Mouse (Mus musculus): ENCODE results near the gene Polh. TPM values are rescaled to one million over a fixed set of nuclear protein-coding genes. Genes with fewer than 3 reads are reported as not detected.

Polh gene
- polyA plus RNA-seq, 1 experiment from 2014 or later = 15.6 TPM

DNA sequence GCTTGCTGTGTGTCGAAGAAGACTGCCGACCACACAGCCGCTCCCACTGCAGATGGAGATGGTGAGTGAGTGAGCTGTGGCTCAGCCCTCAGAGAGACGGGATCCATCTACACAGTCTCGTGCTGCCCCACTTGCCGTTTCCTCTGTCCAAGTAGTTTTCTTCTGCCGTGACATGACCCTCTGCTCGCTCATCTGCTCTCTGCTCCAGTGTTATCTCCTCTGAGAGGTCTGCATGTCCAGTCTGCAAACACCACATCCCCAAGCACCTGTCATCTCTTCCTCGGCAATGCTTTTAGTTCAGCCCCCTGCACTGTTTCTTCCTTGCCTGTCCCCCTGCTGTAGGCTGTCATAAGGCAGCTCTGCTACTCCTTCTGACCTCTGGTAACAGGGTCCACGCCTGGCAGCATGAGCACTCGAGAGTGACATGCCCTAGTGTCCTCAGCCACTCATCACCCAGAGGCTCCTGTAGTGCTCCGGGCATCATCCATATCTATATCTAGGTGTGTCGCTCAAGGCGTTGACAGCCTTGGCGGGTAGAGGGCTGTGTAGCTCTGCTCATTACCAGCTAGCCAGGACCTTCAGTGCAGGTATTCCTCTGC is 37.2 kb upstream of the Polh start:
- H3K4me3 ChIP-seq (ENCODE audit: low read length) = no peak overlapping the region
- WGBS = 91% methylated on average over 15 of the region's 15 CpGs
- no peak for ATAC-seq (ENCODE audit: low FRiP score, low TSS enrichment)
- peaks cover 89% of the 10 kb centered on the region for H3K36me3 ChIP-seq (ENCODE audit: control insufficient read depth, insufficient read depth, low read length)
- H3K4me1 ChIP-seq (ENCODE audit: control insufficient read depth, insufficient read depth, low read length) = no peaks in the 10 kb centered on the region
- H3K9ac ChIP-seq (ENCODE audit: low read depth, low read length) = no peak overlapping the region
- H3K27ac ChIP-seq (ENCODE audit: low read depth, low read length) = no peak overlapping the region
- H3K27me3 ChIP-seq (ENCODE audit: control insufficient read depth, insufficient read depth, low read length) = no peaks in the 10 kb centered on the region
- H3K9me3 ChIP-seq (ENCODE audit: control insufficient read depth, low read length) = no peaks in the 10 kb centered on the region
- H3K4me2 ChIP-seq (replicated peaks; ENCODE audit: low read depth, low read length) = no peak overlapping the region

DNA sequence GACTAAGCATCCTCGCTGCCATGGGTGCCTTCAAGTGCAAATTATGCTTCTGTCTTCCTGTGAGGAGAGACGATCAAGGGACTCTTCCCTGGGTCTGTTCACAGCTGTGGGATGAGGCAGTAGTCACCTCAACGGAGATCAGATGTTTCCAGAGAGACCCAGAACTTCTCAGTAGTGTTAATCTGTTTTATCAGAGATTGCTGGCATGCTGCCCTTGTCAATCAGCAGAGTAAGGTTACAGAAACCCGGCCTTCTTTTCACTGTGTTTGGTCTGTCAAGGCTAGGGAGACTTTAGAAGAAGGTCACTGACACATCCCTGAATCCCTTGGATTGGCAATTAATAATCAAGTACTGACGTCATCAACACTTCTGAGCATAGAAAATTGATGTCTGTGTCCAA is 35.0 kb upstream of the Polh start:
- no peak for ATAC-seq (ENCODE audit: low FRiP score, low TSS enrichment)
- H3K27me3 ChIP-seq (ENCODE audit: control insufficient read depth, insufficient read depth, low read length) = no peaks in the 10 kb centered on the region
- no peaks in the 10 kb centered on the region for H3K9me3 ChIP-seq (ENCODE audit: control insufficient read depth, low read length)
- H3K9ac ChIP-seq (ENCODE audit: low read depth, low read length) = no peak overlapping the region
- 81% methylated on average over 5 of the region's 5 CpGs for WGBS
- H3K4me3 ChIP-seq (ENCODE audit: low read length) = no peak overlapping the region
- H3K4me2 ChIP-seq (replicated peaks; ENCODE audit: low read depth, low read length) = no peak overlapping the region
- H3K36me3 ChIP-seq (ENCODE audit: control insufficient read depth, insufficient read depth, low read length) = peaks cover 89% of the 10 kb centered on the region
- H3K27ac ChIP-seq (ENCODE audit: low read depth, low read length) = no peak overlapping the region
- no peaks in the 10 kb centered on the region for H3K4me1 ChIP-seq (ENCODE audit: control insufficient read depth, insufficient read depth, low read length)

DNA sequence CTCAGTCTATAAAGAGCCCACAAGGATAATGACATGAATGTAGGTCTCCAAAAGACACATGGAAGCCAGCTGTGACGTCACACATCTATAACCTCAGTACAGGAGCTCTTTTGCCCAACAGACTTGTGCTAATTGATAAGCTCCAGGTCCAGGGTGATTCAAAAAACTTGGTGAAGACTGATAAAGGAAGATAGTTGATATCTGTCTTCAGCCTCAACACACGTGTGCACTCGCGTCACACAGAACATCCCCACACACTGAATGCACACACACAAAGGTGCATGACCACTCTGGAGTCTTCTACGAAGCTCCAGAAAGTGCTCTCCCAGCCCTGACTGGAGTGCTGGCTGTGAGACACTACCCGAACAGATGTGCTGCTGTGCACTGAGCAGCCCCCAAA is 34.6 kb upstream of the Polh start:
- H3K9ac ChIP-seq (ENCODE audit: low read depth, low read length) = no peak overlapping the region
- no peaks in the 10 kb centered on the region for H3K4me1 ChIP-seq (ENCODE audit: control insufficient read depth, insufficient read depth, low read length)
- no peak overlapping the region for H3K27ac ChIP-seq (ENCODE audit: low read depth, low read length)
- no peaks in the 10 kb centered on the region for H3K9me3 ChIP-seq (ENCODE audit: control insufficient read depth, low read length)
- H3K36me3 ChIP-seq (ENCODE audit: control insufficient read depth, insufficient read depth, low read length) = peaks cover 85% of the 10 kb centered on the region
- H3K27me3 ChIP-seq (ENCODE audit: control insufficient read depth, insufficient read depth, low read length) = no peaks in the 10 kb centered on the region
- 96% methylated on average over 6 of the region's 6 CpGs for WGBS
- ATAC-seq (ENCODE audit: low FRiP score, low TSS enrichment) = no peak
- no peak overlapping the region for H3K4me3 ChIP-seq (ENCODE audit: low read length)
- H3K4me2 ChIP-seq (replicated peaks; ENCODE audit: low read depth, low read length) = no peak overlapping the region

DNA sequence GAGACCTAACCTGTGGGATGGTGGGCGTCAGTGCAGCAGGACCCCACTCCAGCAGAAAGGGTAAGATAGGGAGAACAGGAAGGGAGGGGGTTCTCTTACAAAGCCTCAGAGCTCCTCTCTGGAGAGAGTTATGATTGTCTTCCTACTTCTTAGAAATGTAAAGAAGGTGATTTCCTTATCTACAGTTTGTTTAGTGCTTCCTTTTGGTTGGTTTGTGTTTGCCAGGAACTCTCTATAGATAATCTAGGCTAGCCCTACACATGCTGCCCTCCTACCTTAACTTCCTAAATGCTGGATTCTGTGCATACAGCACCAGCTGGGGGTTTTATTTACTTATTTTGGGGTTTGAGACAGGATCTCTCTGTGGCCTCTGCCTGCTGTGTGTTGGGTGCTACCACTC is 33.6 kb upstream of the Polh start:
- ATAC-seq (ENCODE audit: low FRiP score, low TSS enrichment) = no peak
- WGBS = 95% methylated on average over 1 of the region's 1 CpGs

DNA sequence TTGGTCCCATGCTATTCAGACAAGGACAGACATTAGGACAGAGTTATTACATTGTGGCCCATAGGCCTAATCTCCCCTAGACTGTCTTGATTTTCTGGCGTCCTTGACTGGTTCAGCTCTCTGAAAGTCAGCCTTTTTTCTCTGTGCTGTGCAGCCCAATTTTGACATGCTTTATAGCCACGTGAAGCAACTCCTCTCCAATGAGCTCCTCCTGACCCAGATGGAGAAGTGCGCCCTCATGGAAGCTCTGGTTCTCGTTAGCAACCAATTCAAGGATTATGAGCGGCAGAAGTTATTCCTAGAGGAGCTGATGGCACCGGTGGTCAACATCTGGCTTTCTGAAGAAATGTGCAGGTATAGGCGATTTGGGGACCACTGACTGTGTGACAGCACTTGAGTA is 25.1 kb upstream of the Polh start:
- Histone ChIP-seq H3K9me3 (ENCODE audit: control insufficient read depth, low read length) (no peaks in the 10 kb centered on the region), H3K27me3 (ENCODE audit: control insufficient read depth, insufficient read depth, low read length) (no peaks in the 10 kb centered on the region), H3K27ac (ENCODE audit: low read depth, low read length) (no peak overlapping the region), H3K4me3 (ENCODE audit: low read length) (no peak overlapping the region), H3K4me1 (ENCODE audit: control insufficient read depth, insufficient read depth, low read length) (no peaks in the 10 kb centered on the region), H3K36me3 (ENCODE audit: control insufficient read depth, insufficient read depth, low read length) (peaks cover 93% of the 10 kb centered on the region), H3K9ac (ENCODE audit: low read depth, low read length) (no peak overlapping the region), H3K4me2 (replicated peaks; ENCODE audit: low read depth, low read length) (no peak overlapping the region)
- WGBS = 87% methylated on average over 7 of the region's 7 CpGs
- no peak for ATAC-seq (ENCODE audit: low FRiP score, low TSS enrichment)

More for the DNA sequence above, 33.6 kb upstream of the Polh start:
- H3K9ac ChIP-seq (ENCODE audit: low read depth, low read length) = no peak overlapping the region
- no peak overlapping the region for H3K4me3 ChIP-seq (ENCODE audit: low read length)
- H3K36me3 ChIP-seq (ENCODE audit: control insufficient read depth, insufficient read depth, low read length) = peaks cover 82% of the 10 kb centered on the region
- H3K4me1 ChIP-seq (ENCODE audit: control insufficient read depth, insufficient read depth, low read length) = no peaks in the 10 kb centered on the region
- no peaks in the 10 kb centered on the region for H3K9me3 ChIP-seq (ENCODE audit: control insufficient read depth, low read length)
- H3K27me3 ChIP-seq (ENCODE audit: control insufficient read depth, insufficient read depth, low read length) = no peaks in the 10 kb centered on the region
- H3K27ac ChIP-seq (ENCODE audit: low read depth, low read length) = no peak overlapping the region
- H3K4me2 ChIP-seq (replicated peaks; ENCODE audit: low read depth, low read length) = no peak overlapping the region

DNA sequence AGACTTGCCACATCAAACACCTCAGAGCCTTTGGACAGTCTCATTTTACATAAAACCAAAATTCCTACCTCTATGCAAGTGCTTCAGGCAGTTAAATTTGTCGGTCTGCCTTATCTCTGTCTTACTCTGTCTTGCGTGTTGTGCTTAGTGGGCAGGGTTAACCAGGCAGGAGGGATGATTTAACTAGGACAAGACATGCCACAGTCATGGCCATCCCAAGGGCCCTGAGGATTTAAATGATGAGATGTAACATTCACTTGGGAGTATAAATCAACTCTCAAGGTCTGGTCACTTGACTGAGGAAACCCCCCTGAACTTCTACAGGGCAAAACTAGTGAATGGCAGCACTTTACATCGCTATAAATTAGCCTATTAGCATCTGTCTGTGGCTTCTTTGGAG is 19.2 kb upstream of the Polh start:
- no peaks in the 10 kb centered on the region for H3K27me3 ChIP-seq (ENCODE audit: control insufficient read depth, insufficient read depth, low read length)
- H3K9me3 ChIP-seq (ENCODE audit: control insufficient read depth, low read length) = no peaks in the 10 kb centered on the region
- no peak overlapping the region for H3K9ac ChIP-seq (ENCODE audit: low read depth, low read length)
- ATAC-seq (ENCODE audit: low FRiP score, low TSS enrichment) = no peak
- no peak overlapping the region for H3K4me2 ChIP-seq (replicated peaks; ENCODE audit: low read depth, low read length)
- H3K27ac ChIP-seq (ENCODE audit: low read depth, low read length) = no peak overlapping the region
- H3K4me3 ChIP-seq (ENCODE audit: low read length) = no peak overlapping the region
- 93% methylated on average over 3 of the region's 3 CpGs for WGBS
- H3K4me1 ChIP-seq (ENCODE audit: control insufficient read depth, insufficient read depth, low read length) = no peaks in the 10 kb centered on the region
- H3K36me3 ChIP-seq (ENCODE audit: control insufficient read depth, insufficient read depth, low read length) = peaks cover 98% of the 10 kb centered on the region

DNA sequence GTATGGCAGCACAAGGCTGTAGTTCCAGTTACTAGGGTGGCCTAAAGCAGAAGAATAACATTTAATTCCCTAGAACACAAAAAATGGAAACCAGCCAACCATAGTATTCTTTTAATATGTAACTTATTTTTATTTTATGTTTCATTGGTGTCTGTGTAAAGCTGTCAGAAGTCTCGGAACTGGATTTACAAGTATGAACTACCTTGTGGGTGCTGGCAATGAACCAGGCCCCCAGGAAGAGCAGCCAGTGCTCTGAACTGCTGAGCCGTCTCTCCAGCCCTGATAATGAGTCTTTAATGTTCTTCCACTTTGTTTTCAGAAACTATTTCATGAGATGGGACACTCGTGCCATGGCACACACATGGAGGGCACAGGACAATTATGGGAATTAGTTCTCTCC is 8.1 kb upstream of the Polh start:
- H3K36me3 ChIP-seq (ENCODE audit: control insufficient read depth, insufficient read depth, low read length) = peaks cover 85% of the 10 kb centered on the region
- H3K4me2 ChIP-seq (replicated peaks; ENCODE audit: low read depth, low read length) = no peak overlapping the region
- WGBS = 90% methylated on average over 3 of the region's 3 CpGs
- no peak overlapping the region for H3K9ac ChIP-seq (ENCODE audit: low read depth, low read length)
- H3K9me3 ChIP-seq (ENCODE audit: control insufficient read depth, low read length) = no peaks in the 10 kb centered on the region
- ATAC-seq (ENCODE audit: low FRiP score, low TSS enrichment) = no peak
- no peak overlapping the region for H3K27ac ChIP-seq (ENCODE audit: low read depth, low read length)
- H3K27me3 ChIP-seq (ENCODE audit: control insufficient read depth, insufficient read depth, low read length) = no peaks in the 10 kb centered on the region
- no peaks in the 10 kb centered on the region for H3K4me1 ChIP-seq (ENCODE audit: control insufficient read depth, insufficient read depth, low read length)
- no peak overlapping the region for H3K4me3 ChIP-seq (ENCODE audit: low read length)

DNA sequence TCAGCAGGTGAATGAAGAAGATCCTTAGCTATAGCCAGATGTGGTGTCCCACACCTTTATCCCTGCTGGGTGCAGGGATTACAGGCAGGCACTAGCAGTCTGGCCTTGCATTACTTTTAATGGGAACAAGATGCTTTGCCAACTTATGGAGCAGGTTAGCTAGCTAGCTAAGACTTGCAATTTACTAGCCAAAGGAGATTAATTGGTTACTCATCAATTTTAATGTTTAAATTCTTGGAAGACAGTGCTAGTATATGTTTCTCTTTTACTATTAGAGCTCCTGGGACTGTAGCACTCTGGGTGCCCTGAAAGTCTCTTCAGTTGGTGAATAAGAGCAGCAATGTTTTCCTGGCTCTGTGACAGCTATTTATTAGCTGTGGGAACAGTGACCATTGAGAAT is 4.2 kb upstream of the Polh start:
- H3K27me3 ChIP-seq (ENCODE audit: control insufficient read depth, insufficient read depth, low read length) = no peaks in the 10 kb centered on the region
- H3K4me3 ChIP-seq (ENCODE audit: low read length) = no peak overlapping the region
- no peak overlapping the region for H3K27ac ChIP-seq (ENCODE audit: low read depth, low read length)
- no peak overlapping the region for H3K9ac ChIP-seq (ENCODE audit: low read depth, low read length)
- peaks cover 10% of the 10 kb centered on the region; the same call in 1 of the 2 replicates for H3K4me1 ChIP-seq (ENCODE audit: control insufficient read depth, insufficient read depth, low read length)
- H3K9me3 ChIP-seq (ENCODE audit: control insufficient read depth, low read length) = no peaks in the 10 kb centered on the region
- peaks cover 59% of the 10 kb centered on the region for H3K36me3 ChIP-seq (ENCODE audit: control insufficient read depth, insufficient read depth, low read length)
- ATAC-seq (ENCODE audit: low FRiP score, low TSS enrichment) = no peak
- no peak overlapping the region for H3K4me2 ChIP-seq (replicated peaks; ENCODE audit: low read depth, low read length)

DNA sequence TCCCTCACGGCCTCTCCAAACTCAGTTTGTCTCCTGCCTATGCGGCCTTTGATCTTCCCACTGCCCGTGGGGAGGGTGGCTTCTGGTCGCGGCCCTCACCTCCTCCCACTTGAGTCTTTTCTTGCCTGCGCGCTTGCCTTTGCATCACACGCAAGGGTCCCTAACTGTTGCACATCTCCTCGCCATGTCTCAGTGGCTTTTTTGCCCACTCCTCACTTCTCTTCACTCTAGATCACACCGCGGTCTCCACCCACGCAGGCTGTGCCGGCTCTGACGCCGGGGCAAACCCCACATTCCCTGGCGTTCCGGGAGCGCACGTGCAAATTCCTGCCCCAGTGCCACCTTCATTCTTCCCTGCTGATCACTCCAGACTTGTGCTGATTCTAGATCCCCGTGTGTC is 633 bp upstream of the Polh start:
- WGBS = 1% methylated on average over 20 of the region's 20 CpGs
- H3K36me3 ChIP-seq (ENCODE audit: control insufficient read depth, insufficient read depth, low read length) = peaks cover 51% of the 10 kb centered on the region

More for the DNA sequence above, 633 bp upstream of the Polh start:
- H3K9me3 ChIP-seq (ENCODE audit: control insufficient read depth, low read length) = no peaks in the 10 kb centered on the region
- peak overlapping the region; percentile 96 for H3K4me3 ChIP-seq (ENCODE audit: low read length)
- H3K27ac ChIP-seq (ENCODE audit: low read depth, low read length) = peak overlapping the region; percentile 71
- peak overlapping the region; percentile 87 for H3K4me2 ChIP-seq (replicated peaks; ENCODE audit: low read depth, low read length)
- ATAC-seq (ENCODE audit: low FRiP score, low TSS enrichment) = no peak; the same call in 1 of the 2 replicates
- H3K4me1 ChIP-seq (ENCODE audit: control insufficient read depth, insufficient read depth, low read length) = peaks cover 19% of the 10 kb centered on the region
- H3K9ac ChIP-seq (ENCODE audit: low read depth, low read length) = peak overlapping the region; percentile 92
- no peaks in the 10 kb centered on the region for H3K27me3 ChIP-seq (ENCODE audit: control insufficient read depth, insufficient read depth, low read length)

All from kidney, embryonic 14.5 days (tissue).